Mouse (Mus musculus) ovary, adult 18-20 months (tissue): ENCODE measurements around the gene Acsbg1.

ENCODE experiments used
- DNase-seq: peaks from one replicate; pipeline ENCODE4 v3.0.0; 2022; ENCODE audit warnings: low spot score, mixed read lengths

Acsbg1 gene

GRCm38 (mm10) chr9:54668455-54668854 lies 6.8 kb upstream of the Acsbg1 start:
- DNase-seq, result peak; percentile 73

DNA sequence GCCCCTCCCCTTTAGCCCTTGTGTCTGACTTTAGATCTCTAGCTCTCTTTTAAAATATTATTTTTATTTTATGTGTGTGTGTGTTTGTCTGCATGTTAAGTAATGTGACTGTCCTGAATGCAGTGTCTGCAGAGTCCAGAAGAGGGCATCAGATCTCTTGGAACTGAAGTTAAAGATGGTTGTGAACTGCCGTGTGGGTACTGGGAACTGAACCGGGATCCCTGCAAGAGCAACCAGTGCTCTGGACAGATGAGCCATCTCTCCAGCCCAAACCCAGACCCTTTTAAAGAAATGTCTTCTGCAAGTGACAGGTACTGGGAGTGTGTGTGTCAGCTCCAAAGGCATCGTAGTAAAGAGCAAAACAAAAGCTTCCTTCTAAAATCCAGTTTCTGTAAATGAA lies 4.4 kb upstream of the Acsbg1 start:
- DNase-seq, result no peak

DNA sequence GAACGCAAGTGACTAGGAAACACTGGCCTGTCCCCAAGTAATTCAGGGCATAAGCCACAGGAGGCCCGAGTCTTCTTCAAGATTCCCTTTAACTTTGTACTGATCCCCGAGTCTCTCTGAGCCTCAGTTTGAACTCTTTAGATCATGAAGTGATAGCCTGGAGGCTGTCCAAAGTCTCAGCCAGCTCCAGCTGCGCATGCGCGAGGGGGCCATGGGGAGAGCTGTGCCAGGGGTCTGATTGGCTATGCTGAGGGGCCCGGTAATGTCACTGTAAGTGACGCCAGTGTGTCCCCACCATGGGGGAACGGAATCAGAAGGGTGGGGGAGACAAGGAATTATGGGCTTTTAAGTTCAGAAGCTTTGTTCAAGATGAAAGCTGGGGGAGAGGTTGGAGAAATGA lies 2.7 kb upstream of the Acsbg1 start:
- DNase-seq, result no peak

DNA sequence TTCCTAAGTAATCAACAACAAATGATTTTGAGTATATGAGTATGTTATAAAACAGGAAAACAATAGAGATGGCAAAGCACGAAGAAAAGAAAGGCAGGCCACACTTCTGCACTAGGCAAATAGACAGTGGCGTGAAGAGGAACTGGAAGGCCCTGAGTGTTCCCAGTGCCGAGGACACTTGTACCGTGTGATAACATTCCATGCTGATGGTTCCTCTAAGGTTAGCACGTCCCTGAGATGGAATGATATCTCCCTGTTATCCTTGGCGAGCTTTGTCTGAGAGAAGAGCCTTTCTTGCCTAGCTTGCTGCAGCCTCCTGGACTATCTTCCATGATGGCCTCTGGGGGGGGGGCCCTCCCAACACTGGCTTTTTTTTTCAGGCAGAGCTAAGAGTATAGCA lies 2.9 kb downstream of the Acsbg1 start:
- peak; percentile 54 for DNase-seq

DNA sequence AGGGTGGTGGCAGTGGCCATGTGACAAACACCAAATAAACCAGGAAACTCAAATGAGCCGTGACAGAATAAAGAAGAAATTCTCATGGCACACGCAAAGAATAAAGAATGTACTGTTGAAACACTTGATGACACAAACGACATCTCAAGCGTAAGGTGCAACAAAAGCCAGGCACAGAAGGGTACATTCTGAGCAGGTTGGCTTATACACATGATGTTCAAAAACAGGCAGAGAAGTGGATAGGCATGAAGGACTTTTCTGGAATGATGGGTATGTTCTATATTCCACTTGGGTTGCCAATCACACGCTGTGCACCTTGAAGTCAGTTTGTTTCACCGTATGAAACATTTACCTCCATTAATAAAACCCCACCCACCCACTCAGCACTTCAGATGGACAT lies 5.3 kb downstream of the Acsbg1 start:
- no peak for DNase-seq

GRCm38 (mm10) chr9:54655846-54656245 lies 5.8 kb downstream of the Acsbg1 start:
- no peak for DNase-seq

- DNase-seq, result no peak
These were observed 8.9 kb downstream of the Acsbg1 start for GRCm38 (mm10) chr9:54652778-54653177.

GRCm38 (mm10) chr9:54649360-54649759 lies 12.3 kb downstream of the Acsbg1 start:
- peak; percentile 62 for DNase-seq

GRCm38 (mm10) chr9:54647456-54647855 lies 14.2 kb downstream of the Acsbg1 start:
- no peak for DNase-seq

GRCm38 (mm10) chr9:54646252-54646651 lies 15.4 kb downstream of the Acsbg1 start:
- DNase-seq, result no peak

DNA sequence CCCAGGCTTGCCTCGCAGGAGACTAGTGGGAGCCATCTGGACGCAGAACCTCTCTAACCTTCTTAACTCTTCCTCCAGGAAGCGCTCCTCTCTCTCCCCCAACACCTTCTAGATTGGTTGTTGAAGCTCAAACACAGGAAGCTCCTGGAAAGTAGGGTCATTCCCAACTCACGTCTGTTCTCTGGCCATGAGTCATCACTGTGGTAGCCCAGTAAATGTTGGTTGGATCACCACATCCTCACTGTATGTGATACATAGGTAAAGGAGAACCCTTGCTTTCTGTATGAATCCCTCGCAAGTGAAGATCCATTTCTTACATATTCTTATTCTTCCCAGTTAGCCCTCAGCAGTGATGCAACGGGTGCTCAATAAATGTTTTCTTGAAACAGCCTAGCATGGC lies 16.1 kb downstream of the Acsbg1 start:
- DNase-seq, result no peak

- no peak for DNase-seq
These were observed 18.5 kb downstream of the Acsbg1 start for GRCm38 (mm10) chr9:54643179-54643578.

DNA sequence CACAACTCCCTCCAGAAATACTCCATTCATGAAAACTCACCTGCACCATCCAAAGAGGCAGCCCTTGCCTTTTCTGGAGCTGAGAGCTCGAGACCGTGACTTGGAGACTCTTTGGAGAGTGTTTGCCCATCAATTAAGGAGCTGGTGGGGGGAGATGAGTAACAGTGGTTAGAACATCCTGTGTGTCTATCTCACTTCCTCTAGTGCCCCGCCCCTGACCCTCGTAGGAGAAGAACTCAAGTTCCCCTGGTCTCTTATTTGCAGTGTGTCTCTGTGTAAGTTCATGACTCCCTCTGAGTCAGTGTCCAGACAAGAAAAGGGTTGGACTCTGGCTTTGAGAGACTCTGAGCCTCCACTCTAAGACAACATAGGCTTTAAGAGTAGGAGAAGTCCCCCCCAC lies 19.1 kb downstream of the Acsbg1 start:
- DNase-seq, result no peak

DNA sequence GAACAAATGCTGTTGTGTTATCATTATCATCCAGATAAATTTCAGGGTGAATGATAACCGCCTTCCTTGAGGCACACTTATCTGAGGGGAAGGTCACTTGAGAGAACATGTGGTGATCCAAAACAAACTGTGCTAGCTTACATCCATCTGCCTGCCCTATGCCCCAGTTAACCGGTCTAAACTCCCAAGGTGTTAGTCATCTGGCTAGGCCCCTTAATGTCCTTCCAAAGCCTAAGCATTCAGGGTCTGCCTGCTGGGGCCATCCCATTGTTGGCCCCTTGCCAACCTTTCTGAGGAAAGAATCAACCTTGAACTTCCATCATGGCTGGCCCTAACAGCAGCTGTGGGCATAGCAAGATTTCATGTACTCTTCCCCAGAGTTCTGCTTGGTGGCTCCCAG lies 19.5 kb downstream of the Acsbg1 start:
- DNase-seq, result peak; percentile 81

- no peak for DNase-seq
These were observed 20.1 kb downstream of the Acsbg1 start for GRCm38 (mm10) chr9:54641548-54641947.

GRCm38 (mm10) chr9:54639192-54639591 lies 22.5 kb downstream of the Acsbg1 start:
- peak; percentile 61 for DNase-seq

- DNase-seq, result no peak
These were observed 24.0 kb downstream of the Acsbg1 start for GRCm38 (mm10) chr9:54637510-54638314.

DNA sequence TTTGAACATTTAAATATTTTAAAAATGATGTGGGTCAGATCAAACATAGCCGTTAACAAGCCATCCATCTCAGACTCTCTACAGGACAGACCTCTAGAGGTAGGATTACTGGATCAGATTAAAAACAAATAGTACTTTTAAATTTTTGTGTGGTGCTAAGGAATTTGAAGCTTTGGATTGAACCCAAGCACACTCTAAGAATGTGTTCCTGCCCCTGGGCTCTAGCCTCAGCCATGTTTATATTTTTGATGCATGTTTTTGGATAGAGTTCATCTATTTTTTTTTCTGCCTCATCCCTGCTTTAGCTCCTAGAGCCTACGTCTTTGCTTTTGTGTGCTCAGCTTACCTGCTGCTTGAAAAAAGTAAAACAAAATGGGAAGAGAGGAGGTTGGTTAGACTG lies 28.3 kb downstream of the Acsbg1 start:
- no peak for DNase-seq

GRCm38 (mm10) chr9:54630905-54631304 lies 30.8 kb downstream of the Acsbg1 start:
- no peak for DNase-seq

DNA sequence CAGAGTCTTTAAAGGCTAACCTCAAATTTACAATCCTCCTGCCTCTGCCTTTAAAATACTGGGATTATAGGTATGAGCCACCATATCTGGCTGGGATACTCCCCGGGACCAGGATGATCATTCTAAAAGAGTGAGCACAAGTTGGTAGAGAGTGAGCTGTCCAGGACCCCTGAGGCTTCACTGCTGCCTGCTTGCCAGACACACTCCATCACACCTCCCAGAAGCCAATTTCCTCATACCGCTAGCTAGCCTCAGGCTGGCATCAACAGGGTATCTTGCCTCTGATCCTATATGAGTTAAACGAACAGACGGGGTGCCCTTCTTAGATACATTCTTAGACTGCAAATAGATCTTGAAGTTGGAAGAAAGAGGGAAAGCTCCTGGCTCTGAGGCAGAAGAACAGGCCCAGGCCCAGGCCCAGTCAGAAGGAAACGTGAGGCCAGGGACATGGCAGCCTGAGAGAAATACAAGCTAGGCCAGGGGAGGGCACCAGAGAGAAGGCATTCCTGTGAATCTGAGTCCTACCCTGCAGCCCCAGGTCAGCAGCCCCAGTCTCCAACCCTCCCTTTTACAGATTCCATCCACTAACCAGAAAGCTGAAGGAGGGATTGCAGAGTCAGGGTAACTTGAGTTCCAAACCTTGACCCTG lies 31.9 kb downstream of the Acsbg1 start:
- no peak for DNase-seq

- DNase-seq, result no peak
These were observed 32.9 kb downstream of the Acsbg1 start for GRCm38 (mm10) chr9:54628752-54629151.

- DNase-seq, result no peak
These were observed 34.4 kb downstream of the Acsbg1 start for GRCm38 (mm10) chr9:54627240-54627639.

GRCm38 (mm10) chr9:54614182-54614850 lies 47.4 kb downstream of the Acsbg1 start:
- DNase-seq, result no peak
